Mouse (Mus musculus) gastrocnemius, adult 2 months (tissue): ENCODE results near the gene Oit3. TPM values are rescaled to one million over a fixed set of nuclear protein-coding genes. Genes with fewer than 3 reads are reported as not detected.

Source experiments
- DNase-seq: peaks from one replicate; pipeline ENCODE4 v3.0.0; 2022
- H3K27ac ChIP-seq: fragments of 200-600 bp; 2 replicates; pipeline ENCODE4 v1.8.1; 2022; ENCODE audit warnings: mild to moderate bottlenecking
- H3K4me3 ChIP-seq: fragments of 200-600 bp; 2 replicates; pipeline ENCODE4 v1.8.1; 2022; ENCODE audit warnings: mild to moderate bottlenecking, moderate library complexity
- CTCF ChIP-seq: fragments of 200-600 bp; IDR thresholded peaks from 2 replicates; pipeline ENCODE4 v1.8.1; 2022; ENCODE audit warnings: antibody characterized with exemption, mild to moderate bottlenecking, moderate library complexity
- intact Hi-C: fragments of 180-260 bp; cut with DNase I; formaldehyde crosslinking; loops from one replicate; pipeline ENCODE4 v1.15.1; 2025
- long read RNA-seq, 2 experiments: library from polyadenylated mRNA; stranded (forward); transcript quantifications; one replicate each; pipeline ENCODE4 v2.0.0; 2021
- total RNA-seq, 2 experiments: library from RNA; stranded (reverse); gene quantifications; 2 replicates each; pipeline ENCODE4 v1.2.3; 2021

Oit3 gene
- total RNA-seq, result under 1 TPM in 1 of 2 experiments, not detected in 1; 0.11 TPM
- long read RNA-seq, experiment 1, result 0 reads
- long read RNA-seq, experiment 2, result 0 reads

DNA sequence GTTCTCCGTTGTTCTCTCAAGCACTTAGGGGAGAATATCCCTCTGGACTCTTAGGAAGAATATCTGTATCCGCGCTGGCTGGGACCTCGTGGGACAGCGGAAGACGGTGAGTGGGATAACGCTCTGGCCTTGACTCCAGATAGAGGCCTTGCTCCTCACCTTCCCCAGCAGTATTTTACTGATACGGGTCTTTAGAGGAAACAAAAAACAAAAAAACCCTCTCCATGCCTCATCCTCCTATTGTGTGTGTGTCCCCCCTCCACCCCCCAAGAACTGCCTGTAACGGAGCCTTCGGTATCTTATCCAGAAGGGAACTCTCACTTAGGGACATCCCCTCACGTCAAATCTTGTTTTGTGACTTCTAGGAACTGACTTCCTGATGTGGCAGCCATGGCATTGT, at the start of gene Oit3:
TSS of gene Oit3 (minus strand) at position 44 of the 400 bp plus-strand sequence.
- H3K27ac ChIP-seq, result peak within 1 kb of the TSS; percentile 62
- no peak for DNase-seq
- no peak within 1 kb of the TSS for H3K4me3 ChIP-seq
- intact Hi-C loops, result no loop called here
- TF ChIP-seq CTCF, result no peak

GRCm38 (mm10) chr10:59490920-59491319, 49.3 kb upstream of the Oit3 start:
- Histone ChIP-seq H3K27ac (no peak overlapping the region), H3K4me3 (no peak overlapping the region)
- intact Hi-C loops, result loop anchor here (1.0 to 10.0 kb wide), 4 partner anchors 124 to 373 kb away; partner anchors contain the start of genes Gm10322, Mcu and Micu1
- peak; percentile 53 for TF ChIP-seq CTCF
- no peak for DNase-seq

DNA sequence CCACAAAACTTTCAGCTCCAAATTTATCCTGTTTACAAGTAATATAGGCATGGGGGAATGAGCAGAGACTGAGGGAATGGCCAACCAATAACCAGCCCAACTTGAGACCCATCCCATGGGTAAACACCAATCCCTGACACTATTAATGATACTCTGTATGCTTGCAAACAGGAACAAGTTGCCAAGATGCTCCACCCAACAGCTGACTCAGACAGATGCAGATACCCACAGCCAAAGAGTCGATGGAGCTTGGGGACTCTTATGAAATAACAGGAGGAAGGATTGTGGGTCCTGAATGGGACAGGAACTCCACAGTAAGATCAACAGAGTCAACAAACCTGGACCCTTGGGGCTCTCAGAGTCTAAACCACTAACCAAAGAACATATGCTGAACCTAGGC, 47.8 kb upstream of the Oit3 start:
- H3K4me3 ChIP-seq, result no peak overlapping the region
- TF ChIP-seq CTCF, result no peak
- intact Hi-C loops, result no loop called here
- peak overlapping the region; percentile 46 for H3K27ac ChIP-seq
- peak; percentile 64 for DNase-seq

DNA sequence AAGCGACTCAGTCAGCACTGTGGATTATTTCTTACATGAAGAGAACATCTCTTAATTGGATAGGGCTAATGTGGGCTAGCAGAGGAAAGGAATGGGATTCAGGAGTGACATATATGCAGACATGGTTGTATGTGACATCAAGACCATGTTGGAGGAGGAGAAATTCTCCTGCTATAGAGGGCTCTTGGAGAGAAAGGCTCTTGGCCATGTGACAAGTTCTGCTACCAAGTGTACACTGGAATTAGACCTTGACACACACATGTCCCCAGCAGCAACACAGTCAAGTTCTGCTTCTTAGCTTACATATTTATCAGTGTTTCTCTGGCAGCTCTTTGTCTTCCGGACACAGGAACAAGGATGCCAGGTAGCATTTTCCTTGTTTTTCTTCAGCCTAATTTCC, 45.8 kb upstream of the Oit3 start:
- Histone ChIP-seq H3K4me3 (no peak overlapping the region), H3K27ac (no peak overlapping the region)
- intact Hi-C loops, result no loop called here
- DNase-seq, result no peak
- no peak for TF ChIP-seq CTCF

DNA sequence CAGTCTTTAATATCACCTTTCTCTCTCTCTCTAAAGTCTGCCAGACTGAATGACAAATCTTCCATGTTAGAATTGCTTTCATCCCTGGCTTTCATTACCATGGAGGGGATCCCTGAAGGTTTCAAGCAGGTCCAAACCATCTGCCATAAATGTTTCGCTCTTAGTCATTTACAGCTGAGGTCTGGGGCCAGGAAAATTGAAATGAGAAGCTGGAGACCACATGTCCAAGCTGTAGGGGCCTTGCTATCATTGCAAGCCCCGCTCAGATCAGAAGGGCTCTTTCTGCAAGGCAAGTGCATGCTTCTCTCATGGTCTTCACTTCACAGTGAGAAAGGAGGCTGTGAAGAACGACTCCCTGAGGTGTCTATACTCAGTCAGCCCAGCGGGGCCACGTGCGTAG, 42.7 kb upstream of the Oit3 start:
- no peak for TF ChIP-seq CTCF
- DNase-seq, result no peak
- intact Hi-C loops, result no loop called here

GRCm38 (mm10) chr10:59481381-59481780, 39.8 kb upstream of the Oit3 start:
- Histone ChIP-seq H3K27ac (no peak overlapping the region), H3K4me3 (no peak overlapping the region)
- no peak for TF ChIP-seq CTCF
- intact Hi-C loops, result no loop called here
- no peak for DNase-seq

More for the DNA sequence above, 42.7 kb upstream of the Oit3 start:
- Histone ChIP-seq H3K27ac (no peak overlapping the region), H3K4me3 (no peak overlapping the region)

GRCm38 (mm10) chr10:59470451-59470850, 28.9 kb upstream of the Oit3 start:
- no peak overlapping the region for H3K4me3 ChIP-seq
- intact Hi-C loops, result no loop called here
- TF ChIP-seq CTCF, result no peak
- peak overlapping the region; percentile 38 for H3K27ac ChIP-seq
- DNase-seq, result peak; percentile 79

DNA sequence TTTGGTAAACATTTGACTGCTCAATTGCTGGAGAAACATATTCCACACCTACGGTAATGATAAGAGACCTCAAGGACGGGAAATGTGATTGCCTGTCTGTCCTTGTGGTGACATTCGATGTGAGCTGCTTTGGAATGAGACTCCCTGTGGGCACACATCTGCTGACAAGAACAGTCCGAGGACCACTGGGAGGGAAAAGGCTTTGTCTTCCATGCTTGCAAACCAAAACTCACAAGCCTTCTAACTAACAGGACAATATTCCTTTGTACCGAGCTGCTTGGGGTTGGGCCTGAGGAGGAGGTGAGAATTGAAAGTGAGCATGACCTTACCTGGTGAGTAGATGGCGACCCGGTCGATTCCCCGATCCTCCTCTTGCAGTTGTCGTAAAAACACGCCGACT, 25.7 kb upstream of the Oit3 start:
- Histone ChIP-seq H3K4me3 (no peak overlapping the region), H3K27ac (no peak overlapping the region)
- TF ChIP-seq CTCF, result no peak
- intact Hi-C loops, result no loop called here
- DNase-seq, result no peak

DNA sequence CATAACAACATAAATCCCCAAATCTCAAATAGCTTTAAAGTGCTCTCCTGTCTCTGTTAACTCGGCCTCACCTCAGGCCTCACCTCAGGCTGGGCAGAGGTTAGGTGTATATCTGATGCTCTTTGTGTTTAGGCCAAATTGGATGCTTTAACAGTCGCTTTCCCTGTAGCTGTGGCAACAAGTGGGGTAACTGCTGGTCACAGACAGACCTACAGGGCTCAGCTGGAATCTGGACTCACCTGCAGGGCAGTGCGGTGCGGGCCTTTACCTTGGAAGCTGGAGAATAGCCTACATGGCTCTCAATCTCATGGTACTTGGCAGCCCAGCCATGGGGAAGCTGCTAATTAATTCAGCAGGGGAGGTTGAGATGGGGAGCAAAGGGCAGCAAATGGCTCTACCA, 25.0 kb upstream of the Oit3 start:
- TF ChIP-seq CTCF, result no peak
- no peak for DNase-seq
- intact Hi-C loops, result no loop called here
- H3K27ac ChIP-seq, result no peak overlapping the region
- H3K4me3 ChIP-seq, result no peak overlapping the region

GRCm38 (mm10) chr10:59465546-59465945, 24.0 kb upstream of the Oit3 start:
- DNase-seq, result no peak
- Histone ChIP-seq H3K4me3 (no peak overlapping the region), H3K27ac (no peak overlapping the region)
- intact Hi-C loops, result no loop called here
- no peak for TF ChIP-seq CTCF

- H3K4me3 ChIP-seq, result no peak overlapping the region
- H3K27ac ChIP-seq, result no peak overlapping the region
- TF ChIP-seq CTCF, result no peak
- intact Hi-C loops, result no loop called here
- DNase-seq, result no peak
These were observed 20.7 kb upstream of the Oit3 start for GRCm38 (mm10) chr10:59462307-59462706.

DNA sequence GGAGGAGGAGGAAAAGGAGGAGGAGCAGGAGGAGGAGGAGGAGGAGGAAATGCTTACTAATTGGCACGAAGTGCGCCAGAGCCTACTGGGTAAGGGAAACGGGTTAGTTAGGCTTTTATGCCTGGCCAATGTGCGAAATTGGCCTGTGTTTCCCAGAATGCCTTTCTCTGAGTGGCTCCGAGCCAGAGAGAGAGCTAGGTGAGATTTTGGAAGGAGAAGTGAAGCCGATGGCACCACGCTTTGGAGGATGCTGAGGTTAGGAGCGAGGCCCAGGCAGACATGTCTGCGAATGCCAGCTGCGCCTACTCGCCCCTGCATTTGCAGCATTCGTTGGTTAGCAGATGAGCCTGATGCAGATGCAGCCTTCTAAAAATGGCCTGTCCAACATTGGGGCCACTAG, 18.2 kb upstream of the Oit3 start:
- no peak for DNase-seq
- Histone ChIP-seq H3K4me3 (no peak overlapping the region), H3K27ac (no peak overlapping the region)
- no peak for TF ChIP-seq CTCF
- intact Hi-C loops, result no loop called here

GRCm38 (mm10) chr10:59454631-59455030, 13.1 kb upstream of the Oit3 start:
- TF ChIP-seq CTCF, result no peak
- H3K27ac ChIP-seq, result no peak overlapping the region
- DNase-seq, result no peak
- intact Hi-C loops, result loop anchor here (5.0 kb wide), 2 partner anchors 363 to 413 kb away; no protein-coding TSS in a partner anchor
- H3K4me3 ChIP-seq, result no peak overlapping the region

- peak; percentile 65 for TF ChIP-seq CTCF
- DNase-seq, result no peak
- H3K4me3 ChIP-seq, result no peak overlapping the region
- no peak overlapping the region for H3K27ac ChIP-seq
- intact Hi-C loops, result loop anchor here (5.0 kb wide), 2 partner anchors 365 to 415 kb away; no protein-coding TSS in a partner anchor
These were observed 10.3 kb upstream of the Oit3 start for GRCm38 (mm10) chr10:59451839-59452238.

- no peak overlapping the region for H3K27ac ChIP-seq
- intact Hi-C loops, result no loop called here
- TF ChIP-seq CTCF, result no peak
- no peak overlapping the region for H3K4me3 ChIP-seq
- DNase-seq, result no peak
These were observed 6.0 kb upstream of the Oit3 start for GRCm38 (mm10) chr10:59447546-59447945.
